Mouse (Mus musculus): ENCODE data around the gene Myh14. TPM values are rescaled to one million over a fixed set of nuclear protein-coding genes. Genes with fewer than 3 reads are reported as not detected.

The Myh14 gene
- polyA plus RNA-seq, 1 experiment = under 0.01 TPM

- Histone ChIP-seq H3K4me3 (replicated peaks) (no peak overlapping the region), H3K36me3 (ENCODE audit: control insufficient read depth) (no peaks in the 10 kb centered on the region), H3K27me3 (ENCODE audit: control insufficient read depth) (peaks cover 19% of the 10 kb centered on the region), H3K4me1 (ENCODE audit: control insufficient read depth) (no peaks in the 10 kb centered on the region), H3K9me3 (ENCODE audit: control insufficient read depth, low read length) (peaks cover 11% of the 10 kb centered on the region)
- no peak for TF ChIP-seq TAL1 (IDR thresholded peaks at IDR 0.05; ENCODE audit: low read length)
- no peak for TF ChIP-seq GATA1 (IDR thresholded peaks at IDR 0.05; ENCODE audit: low read length)
These were observed 54.7 kb downstream of the Myh14 start for GRCm38 (mm10) chr7:44615987-44616386.

GRCm38 (mm10) chr7:44615309-44615708 is 55.3 kb downstream of the Myh14 start:
- Histone ChIP-seq H3K4me1 (ENCODE audit: control insufficient read depth) (no peaks in the 10 kb centered on the region), H3K27me3 (ENCODE audit: control insufficient read depth) (peaks cover 19% of the 10 kb centered on the region), H3K9me3 (ENCODE audit: control insufficient read depth, low read length) (peaks cover 8% of the 10 kb centered on the region), H3K36me3 (ENCODE audit: control insufficient read depth) (no peaks in the 10 kb centered on the region), H3K4me3 (replicated peaks) (no peak overlapping the region)
- no peak for TF ChIP-seq TAL1 (IDR thresholded peaks at IDR 0.05; ENCODE audit: low read length)
- no peak for TF ChIP-seq GATA1 (IDR thresholded peaks at IDR 0.05; ENCODE audit: low read length)

- H3K27me3 ChIP-seq (ENCODE audit: control insufficient read depth) = peaks cover 19% of the 10 kb centered on the region
- H3K4me1 ChIP-seq (ENCODE audit: control insufficient read depth) = no peaks in the 10 kb centered on the region
- peaks cover 2% of the 10 kb centered on the region for H3K9me3 ChIP-seq (ENCODE audit: control insufficient read depth, low read length)
- H3K4me3 ChIP-seq (replicated peaks) = no peak overlapping the region
- TF ChIP-seq GATA1 (IDR thresholded peaks at IDR 0.05; ENCODE audit: low read length) = no peak
- no peak for TF ChIP-seq TAL1 (IDR thresholded peaks at IDR 0.05; ENCODE audit: low read length)
- no peaks in the 10 kb centered on the region for H3K36me3 ChIP-seq (ENCODE audit: control insufficient read depth)
These were observed 56.5 kb downstream of the Myh14 start for GRCm38 (mm10) chr7:44614041-44614688.

GRCm38 (mm10) chr7:44612192-44612591 is 58.5 kb downstream of the Myh14 start:
- peaks cover 19% of the 10 kb centered on the region for H3K27me3 ChIP-seq (ENCODE audit: control insufficient read depth)
- H3K36me3 ChIP-seq (ENCODE audit: control insufficient read depth) = no peaks in the 10 kb centered on the region
- TF ChIP-seq GATA1 (IDR thresholded peaks at IDR 0.05; ENCODE audit: low read length) (no peak), TAL1 (IDR thresholded peaks at IDR 0.05; ENCODE audit: low read length) (no peak)
- H3K4me1 ChIP-seq (ENCODE audit: control insufficient read depth) = no peaks in the 10 kb centered on the region
- peaks cover 2% of the 10 kb centered on the region for H3K9me3 ChIP-seq (ENCODE audit: control insufficient read depth, low read length)
- H3K4me3 ChIP-seq (replicated peaks) = no peak overlapping the region

- no peak overlapping the region for H3K4me3 ChIP-seq (replicated peaks)
- H3K9me3 ChIP-seq (ENCODE audit: control insufficient read depth, low read length) = no peaks in the 10 kb centered on the region
- H3K36me3 ChIP-seq (ENCODE audit: control insufficient read depth) = no peaks in the 10 kb centered on the region
- TF ChIP-seq TAL1 (IDR thresholded peaks at IDR 0.05; ENCODE audit: low read length) = no peak
- TF ChIP-seq GATA1 (IDR thresholded peaks at IDR 0.05; ENCODE audit: low read length) = no peak
- H3K27me3 ChIP-seq (ENCODE audit: control insufficient read depth) = peaks cover 53% of the 10 kb centered on the region
- no peaks in the 10 kb centered on the region for H3K4me1 ChIP-seq (ENCODE audit: control insufficient read depth)
These were observed 64.3 kb downstream of the Myh14 start for GRCm38 (mm10) chr7:44606171-44606901.

- no peak overlapping the region for H3K4me3 ChIP-seq (replicated peaks)
- H3K9me3 ChIP-seq (ENCODE audit: control insufficient read depth, low read length) = no peaks in the 10 kb centered on the region
- H3K36me3 ChIP-seq (ENCODE audit: control insufficient read depth) = no peaks in the 10 kb centered on the region
- no peak for TF ChIP-seq GATA1 (IDR thresholded peaks at IDR 0.05; ENCODE audit: low read length)
- no peak for TF ChIP-seq TAL1 (IDR thresholded peaks at IDR 0.05; ENCODE audit: low read length)
- peaks cover 55% of the 10 kb centered on the region for H3K27me3 ChIP-seq (ENCODE audit: control insufficient read depth)
- H3K4me1 ChIP-seq (ENCODE audit: control insufficient read depth) = no peaks in the 10 kb centered on the region
These were observed 65.2 kb downstream of the Myh14 start for GRCm38 (mm10) chr7:44605436-44605835.

GRCm38 (mm10) chr7:44604619-44605018 is 66.0 kb downstream of the Myh14 start:
- no peaks in the 10 kb centered on the region for H3K36me3 ChIP-seq (ENCODE audit: control insufficient read depth)
- TF ChIP-seq GATA1 (IDR thresholded peaks at IDR 0.05; ENCODE audit: low read length) (no peak), TAL1 (IDR thresholded peaks at IDR 0.05; ENCODE audit: low read length) (no peak)
- H3K9me3 ChIP-seq (ENCODE audit: control insufficient read depth, low read length) = no peaks in the 10 kb centered on the region
- H3K4me1 ChIP-seq (ENCODE audit: control insufficient read depth) = no peaks in the 10 kb centered on the region
- H3K27me3 ChIP-seq (ENCODE audit: control insufficient read depth) = peaks cover 55% of the 10 kb centered on the region
- no peak overlapping the region for H3K4me3 ChIP-seq (replicated peaks)

- no peak overlapping the region for H3K4me3 ChIP-seq (replicated peaks)
These were observed 66.5 kb downstream of the Myh14 start for GRCm38 (mm10) chr7:44604139-44604606.

GRCm38 (mm10) chr7:44603186-44603855 is 67.3 kb downstream of the Myh14 start:
- TF ChIP-seq GATA1 (IDR thresholded peaks at IDR 0.05; ENCODE audit: low read length) = no peak
- Histone ChIP-seq H3K27me3 (ENCODE audit: control insufficient read depth) (peaks cover 55% of the 10 kb centered on the region), H3K9me3 (ENCODE audit: control insufficient read depth, low read length) (no peaks in the 10 kb centered on the region), H3K4me1 (ENCODE audit: control insufficient read depth) (no peaks in the 10 kb centered on the region), H3K36me3 (ENCODE audit: control insufficient read depth) (no peaks in the 10 kb centered on the region), H3K4me3 (replicated peaks) (no peak overlapping the region)

More at GRCm38 (mm10) chr7:44604139-44604606, 66.5 kb downstream of the Myh14 start:
- Histone ChIP-seq H3K9me3 (ENCODE audit: control insufficient read depth, low read length) (no peaks in the 10 kb centered on the region), H3K36me3 (ENCODE audit: control insufficient read depth) (no peaks in the 10 kb centered on the region), H3K4me1 (ENCODE audit: control insufficient read depth) (no peaks in the 10 kb centered on the region), H3K27me3 (ENCODE audit: control insufficient read depth) (peaks cover 55% of the 10 kb centered on the region)
- TF ChIP-seq TAL1 (IDR thresholded peaks at IDR 0.05; ENCODE audit: low read length) = no peak
- no peak for TF ChIP-seq GATA1 (IDR thresholded peaks at IDR 0.05; ENCODE audit: low read length)
